Mouse (Mus musculus): ENCODE data around the gene Tmco1.

Tmco1 gene

GRCm38 (mm10) chr1:167308261-167309054, at the start of gene Tmco1:
Tmco1 (plus strand) TSS chr1:167308378.
- peak; percentile 87 for DNase-seq (ENCODE audit: extremely low read depth, low read depth)

- no peak for DNase-seq (ENCODE audit: extremely low read depth, low read depth)
Observed at GRCm38 (mm10) chr1:167259702-167260101, 48.5 kb upstream of the Tmco1 start.

GRCm38 (mm10) chr1:167261750-167262149, 46.4 kb upstream of the Tmco1 start:
- DNase-seq (ENCODE audit: extremely low read depth, low read depth): no peak

DNA sequence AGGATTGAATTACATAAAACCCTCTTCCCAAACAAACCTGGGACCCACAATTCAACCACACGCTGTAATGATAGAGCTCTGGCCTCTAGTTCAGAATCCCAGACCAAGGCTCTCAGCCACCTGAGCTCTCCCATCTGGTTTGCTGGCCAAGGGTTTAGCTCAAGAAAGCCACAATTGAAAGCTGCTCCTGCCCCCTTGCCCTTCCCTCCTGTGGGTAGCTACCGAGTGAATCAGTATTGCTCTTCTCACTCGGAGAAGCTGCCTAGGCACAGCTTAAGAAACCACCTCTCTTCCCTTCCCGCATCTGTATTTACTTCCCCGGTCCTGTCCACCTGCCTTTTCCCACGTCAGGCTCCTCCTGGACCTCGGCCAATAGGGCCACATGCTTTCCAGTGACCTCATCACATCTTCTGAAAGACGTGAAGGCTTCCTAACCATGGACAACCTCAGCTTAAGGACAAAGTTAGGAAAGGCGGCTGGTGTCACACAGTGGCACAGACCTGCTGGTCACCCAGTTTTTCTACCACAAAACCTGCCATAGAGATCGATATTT, 45.6 kb upstream of the Tmco1 start:
- no peak for DNase-seq (ENCODE audit: extremely low read depth, low read depth)

DNA sequence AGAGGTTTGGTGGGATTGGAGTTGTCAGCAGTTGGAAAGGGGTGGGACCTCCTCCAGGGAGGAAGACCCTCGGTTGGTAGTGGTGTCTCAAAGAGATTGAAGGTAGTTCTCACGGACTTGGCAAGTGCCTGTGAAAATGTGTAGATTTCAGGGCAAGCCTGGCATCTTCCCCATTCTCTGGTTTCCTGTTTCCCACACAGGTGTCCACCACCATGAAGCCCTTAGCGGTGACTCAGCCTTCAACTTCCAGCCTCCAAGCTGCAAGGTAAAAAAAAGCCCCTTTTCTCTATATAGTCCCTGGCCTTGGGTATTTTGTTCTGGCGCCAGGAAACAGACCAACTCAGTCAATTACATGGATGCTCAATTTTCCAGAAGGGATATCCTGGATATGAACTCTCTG, 42.8 kb upstream of the Tmco1 start:
- DNase-seq (ENCODE audit: extremely low read depth, low read depth): no peak

DNA sequence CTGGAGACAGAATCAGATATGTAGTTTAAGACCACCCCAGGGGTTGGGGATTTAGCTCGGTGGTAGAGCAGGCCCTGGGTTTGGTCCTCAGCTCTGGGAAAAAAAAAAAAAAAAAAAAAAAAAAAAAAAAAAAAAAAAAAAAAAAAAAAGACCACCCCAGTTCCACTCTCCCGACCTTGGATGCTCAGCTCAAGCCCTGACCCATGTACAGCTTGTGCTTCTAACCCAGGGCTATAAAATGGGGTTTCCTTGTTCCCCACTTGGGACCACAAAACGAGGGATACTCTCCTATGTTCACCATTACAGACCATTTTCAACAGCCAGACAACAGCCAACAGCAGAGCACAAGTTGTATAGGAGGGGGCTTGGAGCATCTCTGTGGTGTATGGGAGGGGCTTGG, 41.5 kb upstream of the Tmco1 start:
- DNase-seq (ENCODE audit: extremely low read depth, low read depth): no peak

DNA sequence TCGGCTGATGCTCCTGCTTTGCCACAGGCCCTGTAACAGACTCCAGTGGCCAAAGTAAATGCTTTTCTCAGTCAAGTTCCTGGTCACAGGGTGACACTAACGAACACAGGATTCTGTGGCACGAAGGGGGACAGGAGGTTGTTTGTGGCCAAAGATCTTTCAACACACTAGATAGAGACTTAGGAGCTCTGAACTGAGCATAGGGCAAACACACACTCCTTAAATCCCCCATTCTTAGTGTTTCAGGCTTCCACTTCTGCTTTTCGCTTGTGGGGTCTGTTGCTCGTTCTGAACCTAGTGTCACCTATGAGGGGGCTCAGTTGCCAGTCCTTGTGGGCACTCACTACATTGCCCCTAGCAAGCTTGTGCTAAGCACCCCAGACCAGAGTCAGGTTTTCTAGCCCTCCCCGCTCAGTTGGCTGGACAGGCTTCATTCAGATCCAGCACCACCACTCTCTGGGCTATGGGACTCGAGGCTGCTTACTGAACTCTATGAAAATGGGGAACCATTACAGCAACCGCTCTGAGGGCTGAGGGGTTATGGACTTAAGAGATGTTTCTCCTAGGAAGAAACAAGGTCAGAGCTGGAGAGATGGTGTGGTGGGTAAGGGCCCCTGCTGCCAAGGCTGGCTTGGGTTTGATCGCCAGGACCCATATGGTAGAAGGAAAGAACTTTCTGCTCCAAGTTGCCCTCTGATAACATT, 39.7 kb upstream of the Tmco1 start:
- DNase-seq (ENCODE audit: extremely low read depth, low read depth): no peak

GRCm38 (mm10) chr1:167269350-167269811, 38.8 kb upstream of the Tmco1 start:
- DNase-seq (ENCODE audit: extremely low read depth, low read depth): peak; percentile 90

DNA sequence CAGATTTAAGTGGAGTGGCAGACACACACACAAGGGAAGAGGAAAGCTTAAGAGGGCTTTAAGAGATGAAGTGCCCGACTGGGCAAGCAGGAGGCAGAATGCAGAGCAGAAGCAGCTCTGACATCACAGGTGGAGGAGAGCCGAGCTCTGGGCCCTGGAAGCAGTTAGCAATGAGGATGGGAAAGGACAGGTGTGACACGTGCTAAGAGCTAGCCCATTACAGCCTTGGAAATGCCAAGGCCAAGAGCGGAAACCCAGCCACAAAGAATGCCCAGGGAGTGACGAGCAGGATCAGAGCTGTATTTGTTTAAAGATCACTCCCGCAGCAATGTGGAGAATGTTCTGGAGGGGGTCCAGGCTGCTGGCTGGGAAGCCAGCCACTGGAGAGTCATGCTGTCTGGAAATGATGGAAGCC, 38.3 kb upstream of the Tmco1 start:
- no peak for DNase-seq (ENCODE audit: extremely low read depth, low read depth)

DNA sequence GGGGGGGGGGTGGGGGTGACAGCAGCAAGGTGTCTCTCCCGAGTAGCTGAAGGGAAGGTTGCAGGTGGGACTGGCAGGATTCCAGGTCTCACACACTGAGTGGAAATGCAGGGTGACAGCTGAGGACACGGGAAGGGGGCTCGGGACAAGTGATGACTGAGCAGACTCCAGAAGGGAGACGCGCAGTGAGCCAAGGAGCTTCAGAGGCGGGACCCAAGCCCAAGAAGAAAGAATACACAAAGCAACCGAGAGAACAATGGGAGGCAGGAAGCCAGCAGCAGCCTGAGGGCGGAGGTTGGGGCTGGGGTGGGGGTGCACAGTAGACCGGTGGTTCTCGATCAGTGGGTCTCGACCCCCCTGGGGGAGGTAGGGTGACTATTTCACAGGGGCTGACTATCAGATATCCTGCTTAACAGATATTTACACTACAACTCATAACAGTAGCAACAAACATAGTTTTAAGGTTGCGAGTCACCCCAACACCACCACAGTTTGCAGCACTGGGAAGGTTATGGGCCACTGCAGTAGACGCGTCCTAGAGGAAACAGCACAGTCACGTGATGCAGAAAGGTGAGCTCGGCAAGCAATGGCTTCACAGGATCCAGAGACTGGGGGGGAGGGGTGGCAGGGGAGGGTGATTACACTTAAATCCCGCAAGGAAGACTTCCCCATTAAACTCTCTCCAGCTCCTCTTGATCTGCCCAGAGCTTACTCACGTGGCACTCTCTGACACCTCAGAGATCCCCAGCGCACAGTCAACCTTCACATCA, 37.7 kb upstream of the Tmco1 start:
- DNase-seq (ENCODE audit: extremely low read depth, low read depth): no peak

DNA sequence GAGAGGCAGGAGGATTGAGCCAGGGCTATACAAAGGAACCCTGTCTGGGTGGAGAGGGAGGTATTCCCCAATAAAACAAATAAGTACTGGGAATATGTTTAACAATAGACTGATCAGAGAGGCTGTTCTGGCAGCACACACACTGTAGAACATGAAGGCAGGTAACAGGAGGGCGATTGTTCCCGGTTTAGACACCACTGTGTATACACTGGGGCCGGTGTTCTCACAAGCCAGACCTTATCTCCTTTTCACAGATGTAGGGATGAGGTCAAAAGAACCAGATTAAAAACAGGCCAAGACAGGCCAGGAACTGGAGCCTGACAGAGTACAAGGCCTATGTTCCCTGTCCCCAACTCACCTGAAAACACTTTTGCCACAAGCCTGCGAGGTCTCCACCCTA, 36.9 kb upstream of the Tmco1 start:
- no peak for DNase-seq (ENCODE audit: extremely low read depth, low read depth)

DNA sequence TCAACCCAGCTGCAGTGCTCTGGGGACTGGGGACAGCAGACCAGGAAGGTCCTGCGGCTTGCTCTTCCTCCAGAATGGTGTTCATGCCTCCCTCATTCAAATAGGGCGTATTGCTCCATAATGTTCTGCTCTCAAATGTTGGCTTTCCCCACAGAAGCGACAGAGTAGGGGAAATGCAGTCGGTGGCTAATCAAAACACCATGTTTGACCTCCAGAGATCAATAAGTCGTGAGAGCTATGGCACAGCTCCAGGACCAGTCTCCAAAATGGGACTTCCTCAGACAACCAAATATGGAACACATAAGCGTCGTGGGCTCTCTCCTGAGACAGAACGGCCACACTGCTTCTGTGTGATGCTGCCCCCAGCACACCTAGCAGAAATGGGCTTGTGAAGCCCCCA, 36.3 kb upstream of the Tmco1 start:
- DNase-seq (ENCODE audit: extremely low read depth, low read depth): no peak

DNA sequence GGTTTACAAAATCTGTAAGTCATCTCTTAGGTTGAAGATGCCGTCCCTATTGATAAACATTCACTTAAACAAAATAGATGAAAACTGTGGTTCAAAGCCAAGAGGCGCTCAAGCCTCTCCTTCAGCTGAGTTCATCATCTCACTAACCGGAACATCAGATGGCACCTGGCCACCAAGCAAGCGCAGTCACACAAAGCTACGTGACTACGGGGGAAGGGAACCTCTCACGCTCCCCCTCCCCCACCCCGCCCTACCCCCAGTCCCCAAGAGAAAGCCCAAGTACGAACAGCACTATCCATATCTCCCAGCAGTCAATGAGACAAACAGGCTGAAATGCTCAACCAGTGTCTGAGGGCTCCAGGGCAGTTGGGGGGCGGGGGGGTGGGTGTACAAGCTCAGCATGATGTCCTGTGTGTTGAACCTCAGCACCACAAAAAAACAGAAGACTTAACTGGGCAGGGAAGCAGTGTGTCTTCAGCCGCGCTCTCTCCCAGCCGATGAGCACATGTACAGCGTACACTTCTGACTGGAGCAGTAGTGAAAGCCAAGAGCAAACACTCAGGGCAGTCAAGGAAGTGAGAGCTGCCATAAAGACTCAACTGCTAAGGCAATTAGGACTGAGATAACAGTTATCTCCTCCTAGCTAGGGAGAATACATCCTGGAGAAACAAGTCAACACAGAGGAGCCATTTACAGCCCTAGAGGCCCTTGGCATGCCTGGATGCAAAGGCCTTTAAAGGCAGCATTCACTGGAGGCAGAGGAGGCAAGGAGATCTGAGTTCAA, 34.6 kb upstream of the Tmco1 start:
- peak; percentile 73 for DNase-seq (ENCODE audit: extremely low read depth, low read depth)

DNA sequence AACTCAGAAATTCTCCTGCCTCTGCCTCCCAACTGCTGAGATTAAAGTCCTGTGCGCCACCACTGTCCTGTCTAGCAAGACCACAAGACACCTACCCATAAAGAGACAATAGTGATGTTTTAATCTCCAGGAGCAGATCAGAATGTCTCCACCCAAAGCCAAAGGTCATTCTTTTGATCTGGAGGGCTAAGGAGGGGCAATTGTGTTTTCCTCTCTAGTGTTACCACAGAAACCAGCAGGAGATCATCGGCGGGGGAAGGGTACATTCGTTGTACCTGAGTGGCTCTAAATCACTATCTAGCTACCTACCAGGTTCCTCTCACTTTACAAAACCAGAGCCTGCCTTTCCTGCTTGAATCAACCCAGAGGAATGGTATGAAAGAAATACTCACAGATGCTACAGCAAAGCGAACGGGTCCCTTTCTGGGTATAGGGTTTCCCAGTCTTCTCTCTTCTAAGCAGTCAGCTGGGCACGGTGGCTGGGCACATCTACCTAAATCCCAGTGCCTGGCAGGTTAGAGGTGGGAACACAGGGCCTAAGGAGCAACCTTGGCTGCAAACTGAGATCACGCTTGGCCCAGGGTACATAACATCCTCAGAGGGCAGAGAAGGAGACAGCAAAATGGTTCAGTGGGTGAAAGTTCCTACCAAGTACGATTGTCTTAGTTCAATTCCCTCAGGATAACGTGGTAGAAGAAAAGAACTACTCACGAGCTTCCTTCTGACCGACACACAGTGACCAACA, 33.4 kb upstream of the Tmco1 start:
- no peak for DNase-seq (ENCODE audit: extremely low read depth, low read depth)

DNA sequence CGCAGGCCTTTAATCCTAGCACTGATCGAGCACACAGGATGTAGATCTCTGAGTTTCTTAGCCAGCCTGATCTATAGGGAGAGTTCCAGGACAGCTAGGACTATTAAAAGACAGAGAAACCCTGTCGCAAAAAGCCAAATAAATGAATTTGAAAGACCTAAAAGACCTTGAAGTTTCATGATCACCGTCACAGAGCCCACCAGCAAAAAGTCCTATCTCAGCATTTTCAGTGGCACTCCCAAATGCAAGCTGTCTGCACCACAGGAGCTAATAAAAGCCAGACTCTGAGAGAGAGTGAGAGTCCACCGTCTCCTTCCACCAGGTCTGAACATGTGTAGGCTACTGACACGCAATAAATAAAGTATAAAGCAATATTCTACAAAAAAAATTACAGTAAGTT, 29.8 kb upstream of the Tmco1 start:
- no peak for DNase-seq (ENCODE audit: extremely low read depth, low read depth)

DNA sequence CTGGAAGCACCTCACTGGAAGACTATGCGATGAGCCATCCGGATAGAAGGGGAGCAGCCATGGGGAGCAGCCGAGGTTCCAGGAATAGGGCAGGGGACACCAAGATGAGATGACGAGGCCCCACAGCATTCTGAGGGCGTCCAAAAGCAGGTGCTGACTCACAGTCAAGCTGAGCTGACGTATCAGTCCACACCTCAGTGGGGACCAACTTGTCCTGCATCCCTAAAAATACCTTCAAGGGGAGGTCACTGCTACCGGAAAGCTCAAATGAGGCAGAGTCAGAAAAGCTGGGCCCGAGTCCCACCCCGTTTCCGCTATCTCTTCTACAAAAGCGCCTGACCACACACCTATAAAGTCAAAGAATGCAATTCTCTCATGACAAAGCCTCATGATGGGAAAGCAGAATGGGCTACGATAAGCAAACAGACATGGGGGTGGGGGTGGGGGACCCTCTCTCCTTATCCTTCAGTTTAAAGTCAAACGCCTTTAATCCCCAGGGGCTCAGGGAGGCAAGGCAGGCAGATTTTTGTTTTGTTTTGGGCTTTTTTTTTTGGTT, 28.9 kb upstream of the Tmco1 start:
- no peak for DNase-seq (ENCODE audit: extremely low read depth, low read depth)

- DNase-seq (ENCODE audit: extremely low read depth, low read depth): no peak
Observed at GRCm38 (mm10) chr1:167280061-167280460, 28.1 kb upstream of the Tmco1 start.

DNA sequence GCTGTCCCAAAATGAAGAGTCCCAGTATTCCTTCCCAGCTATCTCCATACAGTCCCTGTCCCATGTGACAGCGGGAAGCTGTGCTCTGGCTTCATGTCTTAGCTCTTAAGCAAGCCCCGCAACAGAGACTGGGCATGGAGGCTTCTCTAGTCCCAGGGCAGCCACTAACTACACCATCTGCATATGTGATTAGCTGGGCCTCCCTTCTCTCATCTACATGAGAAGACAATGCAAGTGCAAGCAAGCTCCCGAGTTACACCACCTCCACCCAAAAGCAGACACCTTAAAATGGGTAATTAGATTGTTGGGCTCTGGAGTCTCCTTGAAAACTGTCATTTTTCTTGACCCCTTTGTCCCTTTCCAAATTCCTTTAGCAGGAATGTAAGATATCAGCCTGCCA, 26.1 kb upstream of the Tmco1 start:
- no peak for DNase-seq (ENCODE audit: extremely low read depth, low read depth)

DNA sequence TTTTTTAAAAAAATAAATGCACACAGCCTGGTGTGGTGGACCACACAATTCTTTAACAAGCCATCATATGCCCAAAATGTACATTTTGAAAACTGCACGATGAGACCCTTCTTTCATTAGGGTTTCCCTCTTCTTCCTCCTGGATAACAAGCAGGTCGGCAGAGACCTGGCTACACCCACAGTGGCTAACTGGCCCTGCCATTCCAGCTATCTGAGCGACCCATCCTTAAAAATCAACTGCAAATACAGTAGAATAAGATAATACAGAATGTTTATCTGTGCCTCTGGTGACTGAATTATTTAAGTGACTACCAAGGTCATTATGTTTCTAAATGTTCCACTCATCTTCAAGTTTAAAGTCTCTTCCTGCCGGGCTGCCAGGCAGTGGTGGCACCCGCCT, 25.4 kb upstream of the Tmco1 start:
- DNase-seq (ENCODE audit: extremely low read depth, low read depth): no peak

All from MEL-GATA-1-ER (cell line).